Mouse (Mus musculus) layer of hippocampus, adult 9-11 months (tissue): ENCODE measurements at regions not wholly inside any gene's neighbourhood (a gene's known extent, or its start where the extent isn't known, plus 50 kb on each side); places are given as distances from the start of the nearest gene placed in this dataset.

Experiments
- DNase-seq: peaks from one replicate; pipeline ENCODE4 v3.0.0; 2022

- peak; percentile 14 for DNase-seq
Observed at GRCm38 (mm10) chr1:70967701-70968100, 135.2 kb downstream of the Bard1 start.

- no peak for DNase-seq
Observed at GRCm38 (mm10) chr1:70964016-70964415, 138.9 kb downstream of the Bard1 start.

- no peak for DNase-seq
Observed at GRCm38 (mm10) chr1:70946564-70946963, 156.4 kb downstream of the Bard1 start.
